Mouse (Mus musculus) liver, adult (tissue): Measurements from ENCODE around the gene Pnpla1.

Source experiments
- GATA4 ChIP-seq: IDR thresholded peaks from 2 replicates; pipeline ENCODE4 v1.6.1; 2014; ENCODE audit warnings: mild to moderate bottlenecking, low read length; ENCODE audit not compliant: insufficient replicate concordance

Gene Pnpla1

GRCm38 (mm10) chr17:28897817-28898216 lies 39.6 kb downstream of the Pnpla1 start:
- no peak for TF ChIP-seq GATA4

GRCm38 (mm10) chr17:28898249-28898648 lies 40.0 kb downstream of the Pnpla1 start:
- TF ChIP-seq GATA4 = no peak

GRCm38 (mm10) chr17:28899427-28899826 lies 41.2 kb downstream of the Pnpla1 start:
- TF ChIP-seq GATA4 = no peak

GRCm38 (mm10) chr17:28901559-28901958 lies 43.3 kb downstream of the Pnpla1 start:
- no peak for TF ChIP-seq GATA4

- no peak for TF ChIP-seq GATA4
Observed at GRCm38 (mm10) chr17:28904546-28905376, 46.5 kb downstream of the Pnpla1 start.

GRCm38 (mm10) chr17:28905377-28905916 lies 47.2 kb downstream of the Pnpla1 start:
- TF ChIP-seq GATA4 = no peak

GRCm38 (mm10) chr17:28907959-28908358 lies 49.7 kb downstream of the Pnpla1 start:
- no peak for TF ChIP-seq GATA4

GRCm38 (mm10) chr17:28909252-28909941 lies 51.2 kb downstream of the Pnpla1 start:
- no peak for TF ChIP-seq GATA4

GRCm38 (mm10) chr17:28910139-28910538 lies 51.9 kb downstream of the Pnpla1 start:
- no peak for TF ChIP-seq GATA4

GRCm38 (mm10) chr17:28913200-28913599 lies 55.0 kb downstream of the Pnpla1 start:
- no peak for TF ChIP-seq GATA4

- TF ChIP-seq GATA4 = no peak
Observed at GRCm38 (mm10) chr17:28913940-28914339, 55.7 kb downstream of the Pnpla1 start.

- no peak for TF ChIP-seq GATA4
Observed at GRCm38 (mm10) chr17:28915060-28915628, 56.9 kb downstream of the Pnpla1 start, which contains the start of gene 4930539E08Rik. Gene 4930539E08Rik (minus strand): TSS chr17:28915324.

- no peak for TF ChIP-seq GATA4
Observed at GRCm38 (mm10) chr17:28916520-28916919, 58.3 kb downstream of the Pnpla1 start.

GRCm38 (mm10) chr17:28921086-28921485 lies 62.9 kb downstream of the Pnpla1 start:
- peak; percentile 55; the same call in 1 of the 2 replicates for TF ChIP-seq GATA4

GRCm38 (mm10) chr17:28922096-28922495 lies 63.9 kb downstream of the Pnpla1 start:
- no peak for TF ChIP-seq GATA4

- TF ChIP-seq GATA4 = no peak
Observed at GRCm38 (mm10) chr17:28924957-28925595, 66.9 kb downstream of the Pnpla1 start.

- no peak for TF ChIP-seq GATA4
Observed at GRCm38 (mm10) chr17:28926380-28926779, 68.2 kb downstream of the Pnpla1 start.
